Mouse (Mus musculus): ENCODE data around the gene Haus3.

Haus3 gene

DNA sequence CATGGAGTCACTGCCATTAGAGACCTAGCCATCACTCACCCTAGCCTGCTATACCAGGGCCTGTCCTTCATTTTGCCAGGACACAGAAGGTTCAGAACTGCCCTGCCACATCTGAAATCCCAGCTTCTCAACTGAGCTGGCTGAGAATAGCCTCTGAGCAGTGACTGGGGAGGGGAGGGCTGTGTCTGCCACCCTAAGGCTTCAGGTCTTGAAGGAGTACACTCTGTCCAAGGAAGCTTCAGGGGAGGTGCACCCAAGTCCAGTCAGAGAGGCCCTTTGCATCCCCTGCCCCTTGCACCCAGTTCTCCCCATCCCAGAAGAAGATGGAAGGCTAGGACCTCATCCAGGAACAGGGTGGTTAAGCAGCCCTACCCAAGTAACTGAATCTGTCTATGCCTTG lies 16.5 kb upstream of the Haus3 start:
- H3K36me3 ChIP-seq (ENCODE audit: insufficient read depth, low read length): no peaks in the 10 kb centered on the region
- no peaks in the 10 kb centered on the region for H3K9me3 ChIP-seq (ENCODE audit: low read length)
- TF ChIP-seq NANOG (IDR thresholded peaks at IDR 0.05; ENCODE audit: borderline replicate concordance, low read length) (no peak), POU5F1 (IDR thresholded peaks at IDR 0.05; ENCODE audit: borderline replicate concordance, low read length) (no peak), CTCF (conservative IDR thresholded peaks at IDR 0.05; ENCODE audit: low read length) (no peak)
- H3K4me1 ChIP-seq (replicated peaks; ENCODE audit: low read depth, low read length): peaks cover 28% of the 10 kb centered on the region
- H3K4me3 ChIP-seq (replicated peaks; ENCODE audit: low read length): no peak overlapping the region
- H3K27me3 ChIP-seq (ENCODE audit: insufficient read depth, low read length): peaks cover 40% of the 10 kb centered on the region

DNA sequence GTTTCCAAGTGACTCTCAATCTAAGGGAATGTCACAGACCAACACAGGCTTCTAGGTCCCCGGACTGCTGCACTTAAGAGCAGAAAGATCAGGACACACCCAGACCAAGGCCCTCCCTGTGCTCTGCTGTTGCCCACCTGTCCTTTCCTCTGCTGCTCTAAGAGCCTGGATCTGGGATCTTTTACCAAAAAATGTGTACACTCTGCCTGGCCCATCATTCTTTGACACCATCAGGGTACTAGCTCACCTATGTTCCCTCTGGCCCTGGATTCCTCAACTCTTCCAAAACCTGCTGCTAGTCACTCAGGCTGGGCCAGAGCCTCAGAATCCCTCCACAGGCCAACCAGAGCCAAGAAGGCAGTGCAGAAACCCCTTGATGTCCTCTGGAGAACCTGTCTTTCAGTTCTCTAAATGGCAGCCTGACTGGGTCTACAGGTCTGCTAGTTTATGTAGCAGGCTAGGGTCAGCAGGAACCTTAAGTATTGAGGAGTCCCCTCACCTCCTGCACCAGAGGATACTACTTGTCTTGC lies 15.8 kb upstream of the Haus3 start:
- H3K4me1 ChIP-seq (replicated peaks; ENCODE audit: low read depth, low read length): peaks cover 22% of the 10 kb centered on the region
- no peak for TF ChIP-seq POU5F1 (IDR thresholded peaks at IDR 0.05; ENCODE audit: borderline replicate concordance, low read length)
- no peak for TF ChIP-seq CTCF (conservative IDR thresholded peaks at IDR 0.05; ENCODE audit: low read length)
- TF ChIP-seq NANOG (IDR thresholded peaks at IDR 0.05; ENCODE audit: borderline replicate concordance, low read length): no peak
- no peak overlapping the region for H3K4me3 ChIP-seq (replicated peaks; ENCODE audit: low read length)
- H3K27me3 ChIP-seq (ENCODE audit: insufficient read depth, low read length): peaks cover 40% of the 10 kb centered on the region
- no peaks in the 10 kb centered on the region for H3K9me3 ChIP-seq (ENCODE audit: low read length)
- no peaks in the 10 kb centered on the region for H3K36me3 ChIP-seq (ENCODE audit: insufficient read depth, low read length)

DNA sequence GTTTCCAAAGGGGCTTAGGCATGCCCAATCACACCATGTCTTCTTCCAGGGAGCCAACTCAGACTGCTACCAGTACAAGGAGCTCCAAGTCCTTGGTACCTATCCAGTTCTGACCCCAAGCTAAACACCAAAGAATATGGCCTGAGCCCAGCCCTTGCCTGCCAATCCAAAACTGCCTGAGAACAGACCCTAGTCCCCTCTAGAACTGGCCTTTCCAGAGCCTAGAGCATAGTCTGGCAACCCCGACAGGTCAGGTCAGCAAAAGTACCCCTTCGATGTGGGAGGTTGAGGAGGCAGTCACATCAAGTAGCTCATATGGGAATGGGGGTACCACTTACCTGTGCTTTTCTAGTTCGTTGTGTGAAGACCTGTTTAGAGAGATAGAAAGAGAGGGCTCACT lies 14.6 kb upstream of the Haus3 start:
- Histone ChIP-seq H3K9me3 (ENCODE audit: low read length) (peaks cover 6% of the 10 kb centered on the region), H3K27me3 (ENCODE audit: insufficient read depth, low read length) (peaks cover 31% of the 10 kb centered on the region), H3K36me3 (ENCODE audit: insufficient read depth, low read length) (no peaks in the 10 kb centered on the region), H3K4me1 (replicated peaks; ENCODE audit: low read depth, low read length) (peaks cover 22% of the 10 kb centered on the region), H3K4me3 (replicated peaks; ENCODE audit: low read length) (no peak overlapping the region)
- TF ChIP-seq CTCF (conservative IDR thresholded peaks at IDR 0.05; ENCODE audit: low read length) (no peak), NANOG (IDR thresholded peaks at IDR 0.05; ENCODE audit: borderline replicate concordance, low read length) (no peak), POU5F1 (IDR thresholded peaks at IDR 0.05; ENCODE audit: borderline replicate concordance, low read length) (no peak)

DNA sequence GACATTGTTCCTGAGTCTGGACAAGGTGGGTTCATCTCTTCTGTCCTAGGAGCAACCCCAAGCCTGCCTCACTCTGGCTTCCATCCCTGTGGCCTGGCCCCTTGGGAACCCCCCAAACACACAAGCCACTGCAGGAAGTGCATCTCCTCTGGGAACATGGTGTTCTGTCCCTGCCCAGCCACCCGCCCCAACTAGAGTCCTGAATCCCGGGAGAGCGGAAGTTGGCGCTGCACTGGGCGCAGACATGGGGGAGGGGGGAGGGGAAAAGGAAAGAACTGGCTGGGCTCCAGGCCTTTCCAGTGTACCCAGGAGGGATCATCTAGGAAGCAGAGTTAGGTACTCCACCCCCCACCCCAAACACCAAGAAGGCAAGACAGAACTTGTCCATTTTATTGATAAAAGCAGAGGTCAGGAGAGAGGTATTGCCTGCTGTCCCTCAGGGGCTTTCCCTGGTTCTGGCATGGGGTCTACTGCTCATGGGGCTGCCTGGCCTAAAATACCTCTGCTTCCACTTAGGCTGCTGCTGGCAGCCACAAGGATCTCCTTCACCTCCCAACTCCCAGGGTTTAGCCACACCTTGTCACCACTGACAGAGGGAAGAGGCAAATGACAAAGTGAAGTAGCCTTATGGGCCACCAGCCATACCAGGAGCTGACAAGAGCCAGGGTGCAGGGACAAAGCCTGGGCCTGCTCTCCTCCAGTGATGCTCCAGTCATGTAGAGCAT lies 14.0 kb upstream of the Haus3 start:
- Histone ChIP-seq H3K27me3 (ENCODE audit: insufficient read depth, low read length) (peaks cover 31% of the 10 kb centered on the region), H3K4me3 (replicated peaks; ENCODE audit: low read length) (no peak overlapping the region), H3K36me3 (ENCODE audit: insufficient read depth, low read length) (no peaks in the 10 kb centered on the region), H3K4me1 (replicated peaks; ENCODE audit: low read depth, low read length) (peaks cover 17% of the 10 kb centered on the region), H3K9me3 (ENCODE audit: low read length) (peaks cover 12% of the 10 kb centered on the region)
- TF ChIP-seq POU5F1 (IDR thresholded peaks at IDR 0.05; ENCODE audit: borderline replicate concordance, low read length) (no peak), NANOG (IDR thresholded peaks at IDR 0.05; ENCODE audit: borderline replicate concordance, low read length) (no peak), CTCF (conservative IDR thresholded peaks at IDR 0.05; ENCODE audit: low read length) (no peak)

DNA sequence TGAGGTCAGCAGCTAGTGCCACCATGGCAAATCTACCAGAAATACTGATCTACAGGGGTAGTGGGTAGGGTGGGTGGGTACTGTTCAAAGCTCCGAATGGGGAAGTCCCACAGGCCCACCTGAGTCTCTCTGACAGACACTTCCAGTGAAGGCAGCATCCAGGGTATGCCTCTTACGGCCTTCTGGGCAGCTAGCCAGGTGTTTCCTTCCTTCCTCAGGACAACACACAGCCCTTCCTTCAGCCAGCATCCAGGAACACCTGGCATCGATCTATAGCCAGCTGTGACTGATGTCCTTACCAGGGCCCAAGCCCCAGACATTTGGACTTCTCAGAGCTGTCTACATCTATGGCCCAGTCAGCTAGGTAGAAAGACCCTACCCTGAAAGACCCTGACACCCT lies 13.2 kb upstream of the Haus3 start:
- TF ChIP-seq CTCF (conservative IDR thresholded peaks at IDR 0.05; ENCODE audit: low read length) (no peak), POU5F1 (IDR thresholded peaks at IDR 0.05; ENCODE audit: borderline replicate concordance, low read length) (no peak), NANOG (IDR thresholded peaks at IDR 0.05; ENCODE audit: borderline replicate concordance, low read length) (no peak)

DNA sequence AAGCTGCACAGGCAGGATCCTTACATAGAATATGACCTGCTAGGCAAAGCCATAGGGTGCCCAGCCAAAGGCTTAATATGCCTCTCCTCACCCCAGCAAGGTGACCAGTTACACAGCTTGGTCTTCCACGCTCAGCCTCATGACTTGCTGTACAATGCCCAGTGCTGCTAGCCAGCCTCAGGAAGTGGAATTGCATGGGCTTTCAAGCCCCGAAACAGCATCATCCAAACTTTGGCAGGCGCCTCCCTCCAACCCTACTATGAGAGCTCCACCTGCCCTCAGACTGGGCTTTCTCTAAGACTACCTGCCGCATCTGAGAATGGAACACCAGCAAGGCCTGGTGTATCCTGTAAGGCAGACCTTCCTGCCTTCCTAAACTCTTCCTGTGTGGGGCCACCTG lies 8.5 kb upstream of the Haus3 start:
- no peaks in the 10 kb centered on the region for H3K36me3 ChIP-seq (ENCODE audit: insufficient read depth, low read length)
- H3K27me3 ChIP-seq (ENCODE audit: insufficient read depth, low read length): no peaks in the 10 kb centered on the region
- no peak for TF ChIP-seq POU5F1 (IDR thresholded peaks at IDR 0.05; ENCODE audit: borderline replicate concordance, low read length)
- no peak for TF ChIP-seq CTCF (conservative IDR thresholded peaks at IDR 0.05; ENCODE audit: low read length)
- TF ChIP-seq NANOG (IDR thresholded peaks at IDR 0.05; ENCODE audit: borderline replicate concordance, low read length): no peak

More for the DNA sequence above, 13.2 kb upstream of the Haus3 start:
- H3K36me3 ChIP-seq (ENCODE audit: insufficient read depth, low read length): no peaks in the 10 kb centered on the region
- H3K4me3 ChIP-seq (replicated peaks; ENCODE audit: low read length): no peak overlapping the region
- peaks cover 12% of the 10 kb centered on the region for H3K9me3 ChIP-seq (ENCODE audit: low read length)
- H3K27me3 ChIP-seq (ENCODE audit: insufficient read depth, low read length): peaks cover 31% of the 10 kb centered on the region
- peaks cover 17% of the 10 kb centered on the region for H3K4me1 ChIP-seq (replicated peaks; ENCODE audit: low read depth, low read length)

DNA sequence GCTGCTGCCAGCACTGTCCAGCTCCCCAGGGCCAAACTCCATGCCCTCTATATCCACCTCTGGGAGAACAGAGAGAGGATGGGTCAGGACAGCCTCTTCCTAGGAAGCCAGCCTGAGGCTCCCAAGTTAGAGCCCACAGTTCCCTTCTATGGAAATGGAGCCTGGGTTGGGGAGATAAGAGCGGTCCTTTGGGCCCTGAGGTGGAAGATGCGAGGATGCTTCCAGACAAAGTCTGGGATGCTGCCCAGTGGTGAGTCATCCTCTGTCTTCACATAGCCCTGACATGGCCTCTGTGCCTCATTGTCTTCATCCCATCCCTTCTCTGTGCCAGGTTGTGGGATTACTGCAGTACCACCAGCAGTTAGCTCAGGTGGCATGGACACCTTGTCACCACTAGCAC lies 7.8 kb upstream of the Haus3 start:
- H3K27me3 ChIP-seq (ENCODE audit: insufficient read depth, low read length): no peaks in the 10 kb centered on the region

More for the DNA sequence above, 8.5 kb upstream of the Haus3 start:
- peaks cover 12% of the 10 kb centered on the region for H3K9me3 ChIP-seq (ENCODE audit: low read length)
- H3K4me1 ChIP-seq (replicated peaks; ENCODE audit: low read depth, low read length): peaks cover 38% of the 10 kb centered on the region
- H3K4me3 ChIP-seq (replicated peaks; ENCODE audit: low read length): no peak overlapping the region

DNA sequence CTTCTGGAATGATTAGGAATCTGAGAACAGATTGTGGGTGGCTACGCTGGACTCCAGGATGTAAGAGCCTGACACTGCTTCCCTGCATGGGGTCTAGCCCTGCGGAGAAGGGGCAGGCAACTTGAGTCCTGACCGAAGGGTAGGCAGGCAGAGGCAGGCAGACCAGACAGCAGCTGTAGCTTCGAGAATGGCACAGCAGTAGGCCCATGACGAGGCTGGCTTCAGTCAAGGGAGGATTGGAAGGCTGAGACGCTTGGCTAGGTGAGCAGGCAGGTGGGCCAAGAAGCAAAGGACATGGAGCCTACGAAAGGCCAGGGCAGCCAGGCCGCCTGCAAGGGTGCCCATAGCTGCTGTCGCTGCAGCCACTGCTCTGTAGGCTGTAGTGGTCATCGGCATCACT lies 7.4 kb upstream of the Haus3 start:
- TF ChIP-seq POU5F1 (IDR thresholded peaks at IDR 0.05; ENCODE audit: borderline replicate concordance, low read length): no peak
- TF ChIP-seq CTCF (conservative IDR thresholded peaks at IDR 0.05; ENCODE audit: low read length): no peak
- no peak for TF ChIP-seq NANOG (IDR thresholded peaks at IDR 0.05; ENCODE audit: borderline replicate concordance, low read length)
- Histone ChIP-seq H3K36me3 (ENCODE audit: insufficient read depth, low read length) (no peaks in the 10 kb centered on the region), H3K4me3 (replicated peaks; ENCODE audit: low read length) (no peak overlapping the region), H3K9me3 (ENCODE audit: low read length) (peaks cover 12% of the 10 kb centered on the region), H3K27me3 (ENCODE audit: insufficient read depth, low read length) (no peaks in the 10 kb centered on the region), H3K4me1 (replicated peaks; ENCODE audit: low read depth, low read length) (peaks cover 40% of the 10 kb centered on the region)

More for the DNA sequence above, 7.8 kb upstream of the Haus3 start:
- H3K4me1 ChIP-seq (replicated peaks; ENCODE audit: low read depth, low read length): peaks cover 40% of the 10 kb centered on the region
- H3K9me3 ChIP-seq (ENCODE audit: low read length): peaks cover 12% of the 10 kb centered on the region
- no peak overlapping the region for H3K4me3 ChIP-seq (replicated peaks; ENCODE audit: low read length)
- no peaks in the 10 kb centered on the region for H3K36me3 ChIP-seq (ENCODE audit: insufficient read depth, low read length)
- TF ChIP-seq NANOG (IDR thresholded peaks at IDR 0.05; ENCODE audit: borderline replicate concordance, low read length) (no peak), CTCF (conservative IDR thresholded peaks at IDR 0.05; ENCODE audit: low read length) (no peak), POU5F1 (IDR thresholded peaks at IDR 0.05; ENCODE audit: borderline replicate concordance, low read length) (no peak)

Measured in E14TG2a.4 (cell line).